Mouse (Mus musculus): ENCODE data around the gene Rtn1. TPM values are rescaled to one million over a fixed set of nuclear protein-coding genes. Genes with fewer than 3 reads are reported as not detected.
"Not testable (repeated sequence)": the region's sequence is repeated elsewhere in the genome, so short reads cannot be mapped to it uniquely, and the experiment has no call there.

The Rtn1 gene
- polyA plus RNA-seq, 1 experiment, result 1,289 TPM

- no peak overlapping the region for H3K27ac ChIP-seq (ENCODE audit: insufficient read depth, low read length)
- no peak overlapping the region for H3K4me3 ChIP-seq (ENCODE audit: insufficient read depth, low read length)
- H3K4me1 ChIP-seq (ENCODE audit: control insufficient read depth, insufficient read depth, low read length), result peaks cover 4% of the 10 kb centered on the region; the same call in 1 of the 2 replicates
- no peak for TF ChIP-seq CTCF (IDR thresholded peaks at IDR 0.05; ENCODE audit: extremely low read depth, insufficient read depth, low read length)
- TF ChIP-seq POLR2A (IDR thresholded peaks at IDR 0.05; ENCODE audit: extremely low read depth, insufficient read depth, low read length), result no peak
These were observed 100.3 kb downstream of the Rtn1 start for GRCm38 (mm10) chr12:72308506-72308905.

- Histone ChIP-seq H3K4me1 (ENCODE audit: control insufficient read depth, insufficient read depth, low read length) (peaks cover 4% of the 10 kb centered on the region; the same call in 1 of the 2 replicates), H3K4me3 (ENCODE audit: insufficient read depth, low read length) (no peak overlapping the region), H3K27ac (ENCODE audit: insufficient read depth, low read length) (no peak overlapping the region)
- TF ChIP-seq POLR2A (IDR thresholded peaks at IDR 0.05; ENCODE audit: extremely low read depth, insufficient read depth, low read length), result no peak
These were observed 102.6 kb downstream of the Rtn1 start for GRCm38 (mm10) chr12:72306281-72306680.

- TF ChIP-seq CTCF (IDR thresholded peaks at IDR 0.05; ENCODE audit: extremely low read depth, insufficient read depth, low read length) (no peak), POLR2A (IDR thresholded peaks at IDR 0.05; ENCODE audit: extremely low read depth, insufficient read depth, low read length) (no peak)
- H3K4me1 ChIP-seq (ENCODE audit: control insufficient read depth, insufficient read depth, low read length), result peaks cover 4% of the 10 kb centered on the region; the same call in 1 of the 2 replicates
- no peak overlapping the region for H3K27ac ChIP-seq (ENCODE audit: insufficient read depth, low read length)
- H3K4me3 ChIP-seq (ENCODE audit: insufficient read depth, low read length), result no peak overlapping the region
These were observed 103.4 kb downstream of the Rtn1 start for GRCm38 (mm10) chr12:72305421-72305820.

GRCm38 (mm10) chr12:72304985-72305384 is 103.9 kb downstream of the Rtn1 start:
- Histone ChIP-seq H3K27ac (ENCODE audit: insufficient read depth, low read length) (no peak overlapping the region), H3K4me3 (ENCODE audit: insufficient read depth, low read length) (no peak overlapping the region), H3K4me1 (ENCODE audit: control insufficient read depth, insufficient read depth, low read length) (peaks cover 4% of the 10 kb centered on the region; the same call in 1 of the 2 replicates)
- TF ChIP-seq POLR2A (IDR thresholded peaks at IDR 0.05; ENCODE audit: extremely low read depth, insufficient read depth, low read length) (no peak), CTCF (IDR thresholded peaks at IDR 0.05; ENCODE audit: extremely low read depth, insufficient read depth, low read length) (no peak)

GRCm38 (mm10) chr12:72304347-72304688 is 104.5 kb downstream of the Rtn1 start:
- H3K27ac ChIP-seq (ENCODE audit: insufficient read depth, low read length), result no peak overlapping the region
- no peak overlapping the region for H3K4me3 ChIP-seq (ENCODE audit: insufficient read depth, low read length)
- no peak for TF ChIP-seq CTCF (IDR thresholded peaks at IDR 0.05; ENCODE audit: extremely low read depth, insufficient read depth, low read length)
- TF ChIP-seq POLR2A (IDR thresholded peaks at IDR 0.05; ENCODE audit: extremely low read depth, insufficient read depth, low read length), result no peak
- peaks cover 4% of the 10 kb centered on the region; the same call in 1 of the 2 replicates for H3K4me1 ChIP-seq (ENCODE audit: control insufficient read depth, insufficient read depth, low read length)

GRCm38 (mm10) chr12:72303624-72304346 is 105.1 kb downstream of the Rtn1 start:
- Histone ChIP-seq H3K4me3 (ENCODE audit: insufficient read depth, low read length) (no peak overlapping the region), H3K4me1 (ENCODE audit: control insufficient read depth, insufficient read depth, low read length) (peaks cover 4% of the 10 kb centered on the region; the same call in 1 of the 2 replicates), H3K27ac (ENCODE audit: insufficient read depth, low read length) (no peak overlapping the region)
- TF ChIP-seq CTCF (IDR thresholded peaks at IDR 0.05; ENCODE audit: extremely low read depth, insufficient read depth, low read length) (no peak), POLR2A (IDR thresholded peaks at IDR 0.05; ENCODE audit: extremely low read depth, insufficient read depth, low read length) (no peak)

GRCm38 (mm10) chr12:72301431-72301830 is 107.4 kb downstream of the Rtn1 start:
- peaks cover 4% of the 10 kb centered on the region; the same call in 1 of the 2 replicates for H3K4me1 ChIP-seq (ENCODE audit: control insufficient read depth, insufficient read depth, low read length)
- TF ChIP-seq POLR2A (IDR thresholded peaks at IDR 0.05; ENCODE audit: extremely low read depth, insufficient read depth, low read length) (no peak), CTCF (IDR thresholded peaks at IDR 0.05; ENCODE audit: extremely low read depth, insufficient read depth, low read length) (no peak)
- no peak overlapping the region for H3K27ac ChIP-seq (ENCODE audit: insufficient read depth, low read length)
- no peak overlapping the region for H3K4me3 ChIP-seq (ENCODE audit: insufficient read depth, low read length)

GRCm38 (mm10) chr12:72300971-72301370 is 107.9 kb downstream of the Rtn1 start:
- Histone ChIP-seq H3K4me3 (ENCODE audit: insufficient read depth, low read length) (no peak overlapping the region), H3K4me1 (ENCODE audit: control insufficient read depth, insufficient read depth, low read length) (peaks cover 4% of the 10 kb centered on the region; the same call in 1 of the 2 replicates), H3K27ac (ENCODE audit: insufficient read depth, low read length) (no peak overlapping the region)
- no peak for TF ChIP-seq POLR2A (IDR thresholded peaks at IDR 0.05; ENCODE audit: extremely low read depth, insufficient read depth, low read length)
- TF ChIP-seq CTCF (IDR thresholded peaks at IDR 0.05; ENCODE audit: extremely low read depth, insufficient read depth, low read length), result no peak

- no peak for TF ChIP-seq POLR2A (IDR thresholded peaks at IDR 0.05; ENCODE audit: extremely low read depth, insufficient read depth, low read length)
These were observed 110.6 kb downstream of the Rtn1 start for GRCm38 (mm10) chr12:72298222-72298621.

GRCm38 (mm10) chr12:72296552-72296951 is 112.3 kb downstream of the Rtn1 start:
- H3K4me3 ChIP-seq (ENCODE audit: insufficient read depth, low read length), result no peak overlapping the region
- TF ChIP-seq POLR2A (IDR thresholded peaks at IDR 0.05; ENCODE audit: extremely low read depth, insufficient read depth, low read length), result no peak
- no peaks in the 10 kb centered on the region for H3K4me1 ChIP-seq (ENCODE audit: control insufficient read depth, insufficient read depth, low read length)
- no peak overlapping the region for H3K27ac ChIP-seq (ENCODE audit: insufficient read depth, low read length)

More at GRCm38 (mm10) chr12:72298222-72298621, 110.6 kb downstream of the Rtn1 start:
- no peaks in the 10 kb centered on the region for H3K4me1 ChIP-seq (ENCODE audit: control insufficient read depth, insufficient read depth, low read length)
- no peak overlapping the region for H3K4me3 ChIP-seq (ENCODE audit: insufficient read depth, low read length)
- H3K27ac ChIP-seq (ENCODE audit: insufficient read depth, low read length), result no peak overlapping the region

- not testable (repeated sequence) for H3K4me3 ChIP-seq (ENCODE audit: insufficient read depth, low read length); H3K4me1 ChIP-seq (ENCODE audit: control insufficient read depth, insufficient read depth, low read length); H3K27ac ChIP-seq (ENCODE audit: insufficient read depth, low read length)
These were observed 115.7 kb downstream of the Rtn1 start for GRCm38 (mm10) chr12:72293185-72293584.
